Mouse (Mus musculus) midbrain, embryonic 16.5 days (tissue): ENCODE measurements around the gene Sohlh2. TPM values are rescaled to one million over a fixed set of nuclear protein-coding genes. Genes with fewer than 3 reads are reported as not detected.

Experiments
- ATAC-seq: fragments of 200-750 bp; cut with Nextera tagmentation; 2 replicates; pipeline ENCODE4 v1.8.0; 2017; ENCODE audit warnings: moderate TSS enrichment
- H3K27ac ChIP-seq: fragments of 300-500 bp; sonication (generic); 2 replicates; pipeline ENCODE4 v1.5.1; 2014; ENCODE audit warnings: mild to moderate bottlenecking, low read length, mixed read lengths
- H3K27me3 ChIP-seq: fragments of 300-500 bp; sonication (generic); 2 replicates; pipeline ENCODE4 v1.6.1; 2014; ENCODE audit warnings: low read depth, low read length, mixed read lengths; ENCODE audit not compliant: control insufficient read depth, insufficient read depth
- H3K36me3 ChIP-seq: fragments of 300-500 bp; sonication (generic); 2 replicates; pipeline ENCODE4 v1.6.1; 2014; ENCODE audit warnings: mild to moderate bottlenecking, low read length, moderate library complexity, mixed read lengths; ENCODE audit not compliant: control insufficient read depth, insufficient read depth
- H3K4me1 ChIP-seq: fragments of 300-500 bp; sonication (generic); 2 replicates; pipeline ENCODE4 v1.6.1; 2014; ENCODE audit warnings: mild to moderate bottlenecking, low read length, mixed read lengths; ENCODE audit not compliant: control insufficient read depth, insufficient read depth
- H3K4me2 ChIP-seq: fragments of 300-500 bp; sonication (generic); 2 replicates; pipeline ENCODE4 v1.6.1; 2014; ENCODE audit warnings: mild to moderate bottlenecking, low read length, mixed read lengths
- H3K4me3 ChIP-seq: fragments of 300-500 bp; sonication (generic); 2 replicates; pipeline ENCODE4 v1.5.1; 2014; ENCODE audit warnings: low read depth, mild to moderate bottlenecking, low read length, moderate library complexity, mixed read lengths
- H3K9ac ChIP-seq: fragments of 300-500 bp; sonication (generic); 2 replicates; pipeline ENCODE4 v1.6.1; 2014; ENCODE audit warnings: low read depth, low read length, mixed read lengths
- H3K9me3 ChIP-seq: fragments of 300-500 bp; sonication (generic); replicated peaks from 2 replicates; pipeline ENCODE4 v1.6.1; 2014; ENCODE audit warnings: mild to moderate bottlenecking, low read length, mixed read lengths; ENCODE audit not compliant: control insufficient read depth, poor library complexity, severe bottlenecking
- WGBS: fragments of 180-500 bp; shearing (Covaris S2); extraction: QIAGEN DNeasy Blood & Tissue Kit; methylation state at CpG from one replicate; pipeline ENCODE4 v1.1.7; 2014; 5-methylcytosine and 5-hydroxymethylcytosine counted together
- polyA plus RNA-seq: library from polyadenylated mRNA; unstranded; fragments of >200 nt; fragmentation: Nextera tagmentation; extraction: Ambion mirVana; gene quantifications from 2 replicates; pipeline ENCODE4 v1.2.1, GENCODE M21; 2015

Sohlh2 gene
- polyA plus RNA-seq, 1 experiment from 2014 or later, result not detected

- Histone ChIP-seq H3K4me2 (no peak overlapping the region), H3K9me3 (no peaks in the 10 kb centered on the region; the same call in 1 of the 2 replicates), H3K27ac (no peak overlapping the region), H3K9ac (no peak overlapping the region), H3K27me3 (no peaks in the 10 kb centered on the region), H3K36me3 (no peaks in the 10 kb centered on the region), H3K4me1 (peaks cover 11% of the 10 kb centered on the region), H3K4me3 (no peak overlapping the region)
- ATAC-seq, result no peak
- WGBS, result 95% methylated on average over 2 of the region's 2 CpGs
Measured at GRCm38 (mm10) chr3:55222502-55222901, 40.7 kb downstream of the Sohlh2 start.

DNA sequence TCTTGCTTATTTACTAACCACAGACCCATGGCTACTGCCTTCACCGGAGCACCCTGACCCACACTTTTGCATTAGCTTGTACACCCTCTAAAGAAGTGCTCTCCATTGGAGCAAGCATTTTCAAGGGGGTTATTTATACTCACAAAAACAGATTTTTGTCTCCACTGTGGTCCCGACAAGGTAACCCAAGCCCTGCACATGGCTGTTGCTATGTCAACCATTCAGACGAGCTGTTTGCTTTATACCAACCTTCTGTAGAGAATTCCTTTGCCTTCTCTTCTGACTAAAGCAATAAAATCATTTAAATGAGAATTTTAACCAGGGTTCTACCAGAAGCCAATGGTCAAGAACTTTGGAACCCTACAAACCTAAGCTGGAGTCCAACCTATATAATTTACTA lies 42.0 kb downstream of the Sohlh2 start:
- H3K9ac ChIP-seq, result no peak overlapping the region
- no peak overlapping the region for H3K27ac ChIP-seq
- no peak overlapping the region for H3K4me3 ChIP-seq
- H3K9me3 ChIP-seq, result no peaks in the 10 kb centered on the region; the same call in 1 of the 2 replicates
- no peak overlapping the region for H3K4me2 ChIP-seq
- H3K36me3 ChIP-seq, result no peaks in the 10 kb centered on the region
- peaks cover 11% of the 10 kb centered on the region for H3K4me1 ChIP-seq
- H3K27me3 ChIP-seq, result no peaks in the 10 kb centered on the region
- WGBS, result 80% methylated on average over 3 of the region's 3 CpGs
- no peak for ATAC-seq

DNA sequence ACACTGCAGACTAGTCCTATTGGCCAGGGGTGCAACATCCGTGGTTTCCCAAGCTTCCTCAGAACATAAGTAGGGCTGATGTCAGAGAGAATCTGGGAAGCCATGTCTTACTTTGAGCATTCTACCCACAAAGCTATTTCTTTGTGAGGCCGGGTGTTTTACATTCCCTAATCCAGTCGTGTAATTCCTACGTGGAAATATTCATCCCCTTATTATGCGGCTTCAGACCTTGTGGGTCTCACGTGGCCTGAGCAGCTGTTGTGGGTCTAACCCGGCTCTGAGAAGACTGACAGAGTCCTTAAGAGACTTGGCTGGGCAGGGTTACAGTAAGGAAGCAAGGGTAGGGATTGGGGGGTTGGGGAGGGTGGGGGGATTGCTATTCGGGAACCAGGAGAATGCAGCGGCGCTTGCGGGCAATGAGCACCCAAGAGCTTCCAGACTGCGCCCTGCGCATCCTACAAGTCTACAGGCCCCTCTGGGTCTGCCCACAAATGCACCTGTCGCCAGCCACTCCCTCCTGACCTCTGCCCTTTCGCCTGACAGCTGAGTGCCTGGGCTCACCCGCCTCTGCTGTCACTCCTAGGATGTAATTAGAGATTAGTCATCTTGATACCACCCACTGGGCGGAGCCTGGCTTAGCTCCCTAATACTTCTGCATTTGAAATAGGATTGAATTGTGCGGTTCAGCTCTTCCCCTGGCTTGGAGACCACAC lies 44.8 kb downstream of the Sohlh2 start:
- no peaks in the 10 kb centered on the region for H3K36me3 ChIP-seq
- peak overlapping the region; percentile 12; the same call in 1 of the 2 replicates for H3K9ac ChIP-seq
- ATAC-seq, result peak; percentile 71
- H3K27me3 ChIP-seq, result no peaks in the 10 kb centered on the region
- H3K27ac ChIP-seq, result no peak overlapping the region; the same call in 1 of the 2 replicates
- H3K4me1 ChIP-seq, result peaks cover 11% of the 10 kb centered on the region
- H3K9me3 ChIP-seq, result no peaks in the 10 kb centered on the region; the same call in 1 of the 2 replicates
- whole genome bisulfite sequencing, result 8% methylated on average over 18 of the region's 18 CpGs
- peak overlapping the region; percentile 20; the same call in 1 of the 2 replicates for H3K4me3 ChIP-seq
- H3K4me2 ChIP-seq, result peak overlapping the region; percentile 60

GRCm38 (mm10) chr3:55227214-55227581 lies 45.4 kb downstream of the Sohlh2 start:
- no peak; the same call in 1 of the 2 replicates for ATAC-seq
- Histone ChIP-seq H3K36me3 (no peaks in the 10 kb centered on the region), H3K27me3 (no peaks in the 10 kb centered on the region), H3K4me2 (peak overlapping the region; percentile 60), H3K27ac (no peak overlapping the region), H3K4me1 (peaks cover 11% of the 10 kb centered on the region), H3K4me3 (0 out of 2 replicates have a peak overlapping the region, but pooled peaks have one; percentile 20), H3K9me3 (peaks cover 2% of the 10 kb centered on the region; the same call in 1 of the 2 replicates), H3K9ac (0 out of 2 replicates have a peak overlapping the region, but pooled peaks have one; percentile 12)
- 15% methylated on average over 4 of the region's 4 CpGs for WGBS

DNA sequence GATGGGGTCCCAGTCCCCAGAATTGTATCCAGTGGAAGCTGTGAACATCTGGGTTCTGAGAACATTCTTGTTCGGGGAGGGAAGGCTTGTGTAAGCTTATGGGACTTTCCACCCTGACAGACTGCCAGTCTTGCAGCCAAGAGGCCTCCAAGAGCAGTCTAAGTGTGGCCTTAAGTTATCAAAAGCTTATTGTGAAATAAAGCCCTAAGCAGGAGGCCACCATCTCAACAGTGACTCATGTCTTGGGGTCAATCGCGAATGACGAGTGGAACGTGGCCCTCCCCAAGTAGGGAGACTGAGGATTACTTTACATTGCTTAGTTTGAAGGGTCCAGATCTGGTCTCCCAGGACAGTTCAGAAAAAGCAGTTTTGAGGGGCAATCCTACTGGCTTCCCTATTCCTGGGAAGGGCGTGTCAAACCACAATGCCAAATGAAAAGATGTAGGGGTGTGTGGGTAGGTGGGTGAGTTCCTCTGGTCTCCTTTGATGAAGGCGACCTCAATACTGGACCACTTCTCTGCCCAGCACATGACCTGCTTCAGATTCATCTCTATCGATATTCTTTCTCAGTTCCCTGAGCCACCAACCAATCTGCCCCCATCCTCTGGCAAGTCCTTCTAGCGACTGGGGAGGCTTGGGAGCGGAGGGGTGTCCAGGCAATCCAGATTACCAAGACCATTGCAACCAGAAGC lies 60.0 kb downstream of the Sohlh2 start, which contains the start of gene Dclk1:
Dclk1 (plus strand) TSS at position 635 of the 692 bp plus-strand sequence.
- WGBS, result 29% methylated on average over 10 of the region's 10 CpGs
- ATAC-seq, result peak; percentile 21

DNA sequence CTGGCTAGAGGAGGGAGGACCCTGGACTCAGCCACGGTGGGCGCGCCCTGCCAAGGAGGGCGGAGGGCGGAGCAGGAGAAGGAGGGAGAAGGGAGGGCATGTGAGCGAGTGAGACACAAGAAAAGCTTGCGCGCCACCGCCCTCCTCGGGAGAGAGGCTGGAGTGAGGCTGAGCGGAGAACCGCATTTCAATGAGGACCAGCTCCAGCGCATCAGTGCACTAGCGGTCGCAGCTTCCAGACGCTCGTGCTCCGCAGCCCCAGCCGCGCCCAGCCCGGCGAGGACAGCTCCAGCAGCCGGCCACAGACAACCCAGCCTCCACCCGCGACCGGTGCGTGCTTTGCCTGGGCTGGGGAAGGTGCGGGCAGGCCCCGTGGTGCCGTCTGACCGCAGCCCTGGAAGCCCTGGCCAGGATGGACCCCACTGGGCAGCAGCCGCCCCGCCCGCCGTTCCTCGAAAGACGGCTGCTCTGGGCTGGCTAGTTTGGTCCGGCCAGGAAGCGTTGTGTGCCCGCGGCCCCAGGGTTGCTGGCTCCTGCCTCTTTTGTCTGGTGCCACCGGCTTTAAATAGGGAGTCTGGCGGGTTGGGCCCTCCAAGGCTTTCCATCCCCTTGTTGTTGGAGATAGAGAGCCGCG lies 60.7 kb downstream of the Sohlh2 start:
- Histone ChIP-seq H3K4me3 (peak overlapping the region; percentile 93), H3K9me3 (no peaks in the 10 kb centered on the region), H3K36me3 (peaks cover 3% of the 10 kb centered on the region; the same call in 1 of the 2 replicates), H3K9ac (peak overlapping the region; percentile 100), H3K27me3 (no peaks in the 10 kb centered on the region), H3K27ac (peak overlapping the region; percentile 100), H3K4me2 (peak overlapping the region; percentile 78), H3K4me1 (peaks cover 37% of the 10 kb centered on the region)
- ATAC-seq, result peak; percentile 95
- WGBS, result under 1% methylated on average over 45 of the region's 45 CpGs

More for the DNA sequence above, 60.0 kb downstream of the Sohlh2 start, which contains the start of gene Dclk1:
- H3K36me3 ChIP-seq, result no peaks in the 10 kb centered on the region
- peak within 1 kb of the TSS; percentile 100 for H3K27ac ChIP-seq
- no peaks in the 10 kb centered on the region for H3K9me3 ChIP-seq
- peak within 1 kb of the TSS; percentile 78 for H3K4me2 ChIP-seq
- H3K27me3 ChIP-seq, result no peaks in the 10 kb centered on the region
- H3K9ac ChIP-seq, result peak within 1 kb of the TSS; percentile 100
- H3K4me3 ChIP-seq, result peak within 1 kb of the TSS; percentile 93
- peaks cover 31% of the 10 kb centered on the region for H3K4me1 ChIP-seq

- peak overlapping the region; percentile 78 for H3K4me2 ChIP-seq
- peaks cover 42% of the 10 kb centered on the region for H3K4me1 ChIP-seq
- H3K36me3 ChIP-seq, result peaks cover 6% of the 10 kb centered on the region; the same call in 1 of the 2 replicates
- peak overlapping the region; percentile 93 for H3K4me3 ChIP-seq
- no peaks in the 10 kb centered on the region for H3K27me3 ChIP-seq
- 0% methylated on average over 8 of the region's 8 CpGs for WGBS
- peak; percentile 75 for ATAC-seq
- peak overlapping the region; percentile 100 for H3K9ac ChIP-seq
- H3K9me3 ChIP-seq, result no peaks in the 10 kb centered on the region
- peak overlapping the region; percentile 100 for H3K27ac ChIP-seq
Measured at GRCm38 (mm10) chr3:55243056-55243471, 61.2 kb downstream of the Sohlh2 start.

DNA sequence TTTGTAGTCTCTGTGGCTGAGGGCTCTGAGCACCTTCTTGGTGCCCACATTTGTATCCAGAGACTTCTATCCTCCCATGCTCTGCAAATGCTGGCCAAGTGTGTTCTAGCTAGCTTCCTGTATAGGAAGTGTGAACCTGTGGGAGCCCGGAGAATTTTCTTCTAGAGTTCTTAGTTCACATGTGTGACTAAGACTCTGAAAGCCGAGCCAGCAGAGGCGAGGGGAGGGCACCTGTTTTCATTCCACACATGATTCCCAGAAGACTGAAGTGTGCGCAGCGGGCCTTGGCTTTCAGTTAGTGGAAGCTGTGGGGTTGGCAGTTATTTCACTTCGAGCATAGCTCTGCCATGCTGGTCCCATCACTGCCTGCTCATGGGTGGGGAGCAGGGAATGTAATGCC lies 62.3 kb downstream of the Sohlh2 start:
- Histone ChIP-seq H3K9ac (peak overlapping the region; percentile 100), H3K4me1 (peaks cover 52% of the 10 kb centered on the region), H3K27me3 (no peaks in the 10 kb centered on the region), H3K4me2 (peak overlapping the region; percentile 78), H3K4me3 (peak overlapping the region; percentile 93), H3K36me3 (peaks cover 9% of the 10 kb centered on the region; the same call in 1 of the 2 replicates), H3K27ac (peak overlapping the region; percentile 100), H3K9me3 (no peaks in the 10 kb centered on the region)
- 34% methylated on average over 6 of the region's 6 CpGs for WGBS
- ATAC-seq, result no peak
